Mouse (Mus musculus): ENCODE measurements around the gene Sardh.

DNA sequence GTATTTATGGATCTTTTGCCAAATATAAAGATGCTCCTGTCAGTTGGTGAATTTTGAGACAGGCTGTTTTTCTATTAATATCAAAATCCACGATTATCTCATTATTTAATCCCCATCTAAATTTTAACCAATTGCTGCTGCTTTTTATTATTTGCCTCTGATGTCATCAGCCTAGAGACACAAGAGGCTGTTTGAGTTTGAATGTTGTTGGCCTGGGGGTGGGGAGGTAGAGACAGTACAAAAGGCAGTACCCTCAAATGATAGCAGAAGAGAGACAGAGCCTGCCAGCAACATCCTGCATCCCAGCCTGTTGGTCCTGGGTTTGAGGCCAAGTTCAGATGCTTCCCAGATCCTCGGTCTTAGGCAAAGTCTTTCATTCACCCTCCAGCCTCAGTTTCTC, 73.9 kb downstream of the Sardh start:
- TF ChIP-seq CTCF (IDR thresholded peaks at IDR 0.05; ENCODE audit: low read depth, low read length) (no peak), GATA1 (IDR thresholded peaks at IDR 0.05; ENCODE audit: borderline replicate concordance, low read length) (no peak)
